Mouse (Mus musculus) kidney, adult 9 months (tissue): ENCODE measurements at regions not wholly inside any gene's neighbourhood (a gene's known extent, or its start where the extent isn't known, plus 50 kb on each side); places are given as distances from the start of the nearest gene placed in this dataset.
A peak's percentile ranks its signal among the peaks of the same experiment; 100 is the strongest.
"Not testable (repeated sequence)": the region's sequence is repeated elsewhere in the genome, so short reads cannot be mapped to it uniquely, and the experiment has no call there.

ENCODE experiments used
- DNase-seq: peaks from one replicate; pipeline ENCODE4 v3.0.0; 2022

GRCm38 (mm10) chr16:49430296-49430695 is 268.7 kb upstream of the Ift57 start:
- DNase-seq = no peak

DNA sequence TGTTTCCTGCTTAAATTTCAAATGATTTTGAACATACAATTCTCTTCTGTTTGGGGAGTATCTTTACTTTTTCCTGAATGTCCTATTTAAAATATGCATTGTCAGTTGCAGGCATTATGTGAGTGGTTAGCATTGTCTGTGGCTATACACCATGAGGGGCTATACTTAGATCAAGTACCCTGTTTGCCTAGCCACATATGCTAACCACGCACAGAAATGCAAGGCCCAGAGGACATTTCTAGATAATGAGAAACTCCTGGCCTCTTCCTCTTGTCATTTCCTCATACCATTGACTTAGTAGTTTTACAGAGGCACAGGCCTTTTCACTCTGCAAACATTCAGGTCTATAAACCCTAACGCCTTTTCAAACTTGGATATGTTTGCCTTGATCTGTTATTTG is 267.1 kb upstream of the Ift57 start:
- DNase-seq = no peak

DNA sequence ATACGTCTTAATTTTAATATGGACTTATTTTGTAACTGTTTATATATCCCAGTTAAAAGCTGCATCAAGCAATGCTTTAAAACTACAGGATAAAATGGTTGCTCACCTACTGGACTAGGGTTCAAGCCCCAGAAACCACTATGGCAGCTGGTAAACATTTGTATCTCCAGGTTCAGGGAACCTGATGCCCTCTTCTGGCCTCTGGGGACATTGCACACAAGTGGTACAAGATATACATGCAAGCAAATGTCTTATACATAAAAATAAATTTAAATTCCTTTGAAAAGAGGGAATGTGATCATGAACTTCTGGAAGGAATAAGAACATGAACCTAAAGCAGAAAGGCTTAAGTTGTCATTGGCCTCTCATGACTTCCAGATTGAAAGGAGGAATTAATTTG is 257.8 kb upstream of the Ift57 start:
- DNase-seq = peak; percentile 11

DNA sequence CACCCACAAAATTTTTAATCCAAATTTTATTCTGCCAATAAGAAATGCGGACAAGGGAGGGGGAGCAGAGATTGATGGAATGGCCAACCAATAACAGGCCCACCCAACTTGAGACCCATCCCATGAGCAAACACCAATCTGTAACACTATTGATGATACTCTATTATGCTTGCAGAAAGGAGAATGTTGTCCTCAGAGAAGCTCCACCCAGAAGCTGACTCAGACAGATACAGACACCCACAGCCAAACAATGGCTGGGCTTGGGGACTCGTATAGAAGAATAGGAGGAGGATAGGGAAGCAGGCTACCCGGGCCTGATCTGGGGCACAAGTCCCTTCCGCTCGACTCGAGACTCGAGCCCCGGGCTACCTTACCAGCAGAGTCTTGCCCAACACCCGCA is 251.7 kb upstream of the Ift57 start:
- not testable (repeated sequence) for DNase-seq

DNA sequence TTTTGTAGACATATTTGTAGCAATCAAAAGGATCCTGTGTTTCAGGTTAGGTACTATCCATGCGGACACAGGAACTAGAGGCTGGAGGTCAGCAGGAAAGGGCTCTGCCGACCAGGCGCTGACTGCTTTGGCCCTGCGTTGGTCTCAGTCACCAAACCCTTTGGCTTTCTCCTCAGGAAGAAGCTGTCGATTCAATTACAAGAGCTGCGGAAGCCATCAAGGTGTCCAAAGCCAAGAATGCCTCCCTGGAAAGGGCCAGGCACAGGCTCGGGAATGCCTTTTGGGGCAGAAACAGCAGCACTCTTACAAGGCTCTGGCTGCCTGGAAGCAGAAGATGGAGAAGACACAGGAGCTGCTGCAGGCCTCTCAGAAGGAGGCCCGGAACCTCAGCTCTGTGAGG is 205.2 kb upstream of the Ift57 start:
- DNase-seq = no peak

DNA sequence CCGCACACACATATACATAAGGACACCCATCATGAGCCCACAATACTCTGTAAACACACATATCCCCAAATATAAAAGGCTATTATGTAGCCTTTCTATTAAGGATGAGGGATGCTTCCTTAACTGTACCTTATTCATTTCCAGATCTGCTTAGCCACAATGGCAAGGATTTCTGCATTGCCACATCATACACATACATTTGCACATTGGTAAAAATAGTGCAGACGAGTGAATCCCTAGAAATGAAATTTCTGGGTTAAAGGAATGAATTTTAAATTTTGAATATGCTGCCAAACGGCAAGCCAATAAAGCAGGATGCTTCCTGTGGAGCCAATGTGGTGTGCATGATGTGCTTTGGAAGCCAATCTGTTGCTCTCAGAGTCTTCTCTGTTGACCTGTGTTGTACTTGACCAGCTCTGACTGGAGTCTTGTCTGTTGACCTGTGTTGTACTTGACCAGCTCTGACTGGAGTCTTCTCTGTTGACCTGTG is 201.5 kb upstream of the Ift57 start:
- no peak for DNase-seq

- peak; percentile 48 for DNase-seq
Measured at GRCm38 (mm10) chr16:49500818-49501217, 198.2 kb upstream of the Ift57 start.

DNA sequence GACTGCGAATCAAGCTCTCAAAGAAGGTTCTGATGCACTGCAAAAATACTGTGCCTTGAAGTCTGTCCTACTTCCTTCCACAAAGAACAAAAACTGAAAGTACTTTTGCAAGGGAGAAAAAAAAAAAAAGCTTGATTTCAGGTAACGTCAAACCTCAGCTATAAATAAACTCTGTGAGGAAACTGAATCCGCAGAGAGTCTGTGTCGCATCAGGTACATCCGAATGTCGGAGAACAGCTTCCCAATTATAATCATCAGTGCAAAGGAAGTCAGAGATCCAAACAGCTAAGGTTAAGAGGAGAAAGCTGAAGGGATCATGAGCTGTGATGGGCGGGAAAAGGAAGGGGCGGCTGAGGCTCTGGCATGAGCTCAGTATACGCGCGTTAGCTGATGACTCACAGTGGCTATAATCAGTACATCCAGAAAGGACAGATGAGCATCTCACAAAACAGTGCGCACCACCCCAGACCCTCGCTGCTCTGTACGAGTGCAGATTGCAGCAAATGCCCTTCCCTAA is 195.1 kb upstream of the Ift57 start:
- DNase-seq = peak; percentile 18

DNA sequence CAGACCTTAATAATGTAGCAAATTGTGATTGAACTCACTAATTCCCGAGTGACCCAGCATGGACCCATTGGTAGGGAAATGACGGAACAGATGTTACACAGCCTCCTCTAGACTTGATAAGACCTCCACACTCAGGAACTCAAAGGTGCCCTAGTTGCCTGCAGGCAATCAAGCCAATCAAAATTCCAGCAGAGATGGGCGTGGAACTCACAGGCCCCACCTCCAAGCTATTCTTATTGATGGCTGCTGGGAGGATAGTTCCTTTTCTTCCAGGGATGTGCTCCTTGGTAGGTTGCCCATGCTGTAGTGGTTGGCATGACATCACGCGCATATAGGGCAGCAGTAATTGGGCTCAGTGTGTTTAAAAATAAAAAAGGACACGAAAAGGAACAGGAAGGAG is 194.4 kb upstream of the Ift57 start:
- no peak for DNase-seq

- no peak for DNase-seq
Measured at GRCm38 (mm10) chr16:49505271-49505670, 193.8 kb upstream of the Ift57 start.

- no peak for DNase-seq
Measured at GRCm38 (mm10) chr16:49518844-49519243, 180.2 kb upstream of the Ift57 start.

DNA sequence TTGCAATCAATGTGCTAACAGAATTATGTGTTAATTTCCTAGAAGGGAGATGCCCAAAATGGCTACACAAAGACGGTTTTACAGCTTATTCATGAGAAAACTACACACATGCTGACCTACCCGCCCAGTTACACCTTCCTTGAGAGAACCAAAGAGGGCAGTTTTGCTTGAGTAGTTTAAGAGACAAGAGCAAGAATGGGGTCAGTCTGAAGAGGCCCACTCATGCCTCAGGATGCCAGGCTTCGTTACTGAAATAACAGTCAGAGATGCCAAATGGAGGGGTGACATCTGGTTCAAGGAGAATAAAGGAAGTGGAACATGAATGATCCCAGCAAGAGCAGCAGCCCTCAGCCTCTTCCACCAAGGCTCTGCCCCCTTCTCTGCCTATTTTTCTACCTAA is 178.6 kb upstream of the Ift57 start:
- DNase-seq = no peak

GRCm38 (mm10) chr16:49521685-49522084 is 177.3 kb upstream of the Ift57 start:
- no peak for DNase-seq

- DNase-seq = no peak
Measured at GRCm38 (mm10) chr16:49522576-49522975, 176.5 kb upstream of the Ift57 start.

GRCm38 (mm10) chr16:49528618-49529017 is 170.4 kb upstream of the Ift57 start:
- DNase-seq = not testable (repeated sequence)

DNA sequence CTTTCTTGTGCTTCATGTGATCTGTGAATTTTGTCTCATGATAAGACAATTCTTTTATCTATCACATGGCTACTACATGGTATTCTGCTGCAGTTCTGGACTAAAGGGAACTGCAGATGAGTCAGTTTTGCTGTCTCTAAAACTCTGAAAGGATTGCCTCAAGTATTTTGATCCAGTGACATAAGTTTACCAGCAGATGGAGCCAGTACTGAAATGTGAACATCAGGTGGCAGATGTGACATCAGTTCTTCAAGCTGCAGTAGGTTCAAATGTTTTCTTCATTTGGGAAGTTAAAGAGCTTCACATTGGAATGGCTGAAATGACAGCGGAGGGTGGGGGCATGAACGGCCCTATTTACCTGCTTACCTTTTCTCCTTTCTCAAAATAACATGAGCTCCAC is 170.0 kb upstream of the Ift57 start:
- DNase-seq = peak; percentile 39

DNA sequence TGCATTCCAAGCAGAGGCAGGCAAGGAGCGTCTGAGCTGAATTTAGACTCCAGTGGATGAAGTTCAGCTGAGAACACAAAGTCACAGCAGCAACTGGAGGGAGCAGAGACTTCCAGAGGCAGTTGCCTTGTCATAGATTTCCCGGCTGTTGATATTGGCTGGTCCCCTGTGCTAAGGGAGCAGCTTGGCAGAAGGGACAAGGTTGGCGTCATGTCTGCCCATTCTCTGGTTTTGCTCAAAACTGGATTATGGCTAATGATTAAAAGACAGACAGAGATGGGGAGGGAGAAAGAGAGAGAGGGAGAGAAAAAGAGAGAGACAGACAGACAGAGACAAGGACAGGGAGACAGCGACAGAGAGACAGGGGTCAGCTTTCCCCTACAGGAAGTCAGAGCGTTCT is 169.0 kb upstream of the Ift57 start:
- DNase-seq = peak; percentile 9

DNA sequence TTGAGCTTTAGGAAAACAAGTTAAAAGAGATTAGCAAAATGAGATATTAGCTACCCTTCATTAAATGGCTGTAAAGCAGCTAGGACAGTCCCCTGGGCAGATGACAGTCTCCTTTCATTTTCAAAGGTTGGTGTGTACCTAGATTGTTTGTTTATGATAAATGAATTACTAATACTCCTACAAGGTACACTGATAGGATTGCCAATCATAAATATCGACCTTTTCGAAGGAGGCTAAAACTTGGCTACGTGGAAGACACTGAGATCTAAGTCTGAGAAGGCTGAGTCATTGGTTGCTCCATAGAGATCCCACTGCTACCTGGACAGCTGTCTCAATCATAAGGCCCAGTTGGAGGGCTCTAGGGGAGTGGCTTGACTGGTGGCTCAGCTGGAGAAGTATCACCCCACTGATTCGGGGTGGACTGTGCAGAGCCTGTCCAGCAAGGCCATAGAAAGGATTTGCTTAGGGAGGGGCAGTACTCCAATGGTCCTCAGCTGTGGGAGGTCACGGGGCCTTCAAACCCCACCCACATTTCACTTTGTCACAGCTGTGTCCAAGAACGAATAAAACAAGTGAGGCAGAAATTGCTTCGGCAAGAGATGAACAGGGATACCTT is 166.9 kb upstream of the Ift57 start:
- no peak for DNase-seq

DNA sequence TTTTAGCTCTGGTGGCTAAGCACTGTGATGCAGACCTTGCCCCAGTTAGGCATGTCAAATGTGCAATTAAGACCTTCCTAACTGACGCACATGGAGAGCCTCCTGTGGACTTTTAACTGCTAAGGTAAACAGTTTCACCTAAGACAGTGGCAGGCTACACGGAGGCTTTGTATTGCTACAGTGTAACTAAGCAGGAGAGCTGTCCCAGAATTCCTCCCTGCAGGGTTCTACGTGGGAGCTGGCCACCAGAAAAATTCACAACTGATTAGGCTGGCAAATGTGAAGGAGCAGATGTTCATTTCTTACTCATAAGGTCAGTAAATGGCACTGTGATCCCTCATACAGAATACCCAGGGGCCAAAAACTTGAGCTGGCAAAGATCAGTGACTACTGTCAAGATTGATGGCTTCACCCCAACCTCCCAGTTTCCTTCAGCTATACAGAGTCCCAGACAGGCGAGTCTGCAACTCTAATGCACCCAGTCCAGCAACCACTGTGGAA is 165.5 kb upstream of the Ift57 start:
- DNase-seq = peak; percentile 43

DNA sequence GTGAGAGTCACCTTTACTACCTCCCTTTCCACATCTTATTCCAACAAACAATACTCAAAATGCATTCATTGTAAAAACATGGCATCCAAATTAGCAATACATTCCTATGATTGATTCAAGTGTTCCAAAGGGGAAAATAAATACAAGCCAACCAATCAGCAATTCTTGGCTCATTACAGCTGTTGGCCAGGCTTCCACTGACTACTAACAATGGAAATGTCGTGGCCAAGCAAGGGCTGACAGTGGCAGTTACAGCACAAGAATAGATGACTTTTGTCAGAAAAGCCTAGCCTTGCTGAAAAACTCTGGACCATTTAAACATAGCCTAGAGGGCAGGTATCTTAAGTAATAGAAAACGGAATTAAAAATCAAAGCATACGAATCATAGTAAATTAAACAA is 148.8 kb upstream of the Ift57 start:
- no peak for DNase-seq

DNA sequence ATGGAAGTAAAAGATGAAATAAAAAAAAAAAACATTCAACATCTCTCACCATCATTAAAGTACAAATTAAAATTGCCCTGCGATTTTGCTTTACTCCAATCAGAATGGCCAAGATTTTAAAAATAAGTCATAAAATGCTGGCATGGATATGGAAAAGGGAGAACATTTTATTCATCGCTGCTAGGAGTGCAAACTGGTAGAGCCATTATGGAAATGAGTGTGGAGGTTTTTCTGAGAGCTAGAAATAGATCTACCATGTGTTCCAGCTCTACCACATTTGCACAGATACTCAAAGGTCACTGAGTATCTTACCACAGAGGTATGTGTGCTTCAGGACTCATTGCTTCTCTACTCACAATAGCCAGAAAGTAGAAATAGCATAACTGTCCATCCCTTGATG is 129.0 kb upstream of the Ift57 start:
- no peak for DNase-seq

DNA sequence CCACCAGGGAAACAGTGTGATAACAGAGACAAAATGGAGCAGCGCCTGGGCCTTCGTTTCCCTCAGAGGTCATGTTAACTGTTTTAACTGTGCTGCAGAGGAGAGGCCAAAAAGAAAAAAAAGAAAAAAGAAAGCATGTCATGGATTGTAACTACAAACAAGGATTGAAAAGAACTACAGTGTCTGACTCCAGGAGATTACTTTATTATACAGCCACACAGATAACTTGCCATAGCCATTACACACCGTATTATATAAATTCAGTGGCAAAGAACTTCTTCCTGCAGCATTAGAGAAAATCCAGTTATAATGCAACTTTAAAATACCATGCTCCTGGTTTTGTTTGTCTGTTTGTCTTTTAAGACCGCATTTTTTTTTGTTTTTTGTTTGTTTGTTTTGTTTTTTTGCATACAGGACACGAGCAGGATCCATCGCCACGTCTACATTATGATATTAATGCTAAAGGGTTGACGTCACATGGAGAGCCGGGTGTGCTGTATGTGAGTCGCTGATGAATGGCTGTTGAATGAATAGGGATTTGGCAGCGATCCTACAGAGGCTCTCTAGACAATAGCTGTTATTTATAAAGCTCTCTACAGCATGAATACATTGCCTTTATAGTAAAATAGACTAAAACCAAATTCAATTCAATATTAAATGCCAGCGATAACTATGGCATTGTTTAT is 126.4 kb upstream of the Ift57 start:
- no peak for DNase-seq

- DNase-seq = no peak
Measured at GRCm38 (mm10) chr16:49573171-49573517, 125.9 kb upstream of the Ift57 start.

- no peak for DNase-seq
Measured at GRCm38 (mm10) chr16:49578976-49579375, 120.1 kb upstream of the Ift57 start.

DNA sequence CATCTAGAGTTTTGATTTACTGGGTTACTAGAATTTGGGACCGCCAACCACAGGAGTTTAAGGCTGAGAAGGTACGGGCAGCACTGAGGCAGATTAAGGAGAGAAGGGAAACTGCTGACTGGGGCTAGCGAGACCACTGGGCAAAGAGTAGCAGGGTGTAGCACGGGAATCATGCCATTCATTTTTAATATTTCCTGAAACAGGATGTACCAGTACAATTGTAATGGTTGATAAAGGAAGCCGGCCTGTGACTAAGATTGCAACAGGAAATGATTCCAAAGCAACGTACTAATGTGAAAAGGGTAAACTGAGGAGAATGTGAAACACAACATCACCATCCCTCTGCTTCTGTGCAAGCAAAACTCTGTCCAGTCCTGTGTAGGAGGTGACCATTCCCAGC is 118.3 kb upstream of the Ift57 start:
- peak; percentile 2 for DNase-seq
